Mouse (Mus musculus) testis, adult 2 months (tissue): ENCODE measurements around the gene Smc3.

ENCODE experiments used
- CTCF ChIP-seq: fragments of 200-500 bp; IDR thresholded peaks from 2 replicates; pipeline ENCODE4 v1.5.1; 2012; ENCODE audit warnings: low read depth, mild to moderate bottlenecking, inconsistent platforms, low read length, moderate library complexity; ENCODE audit not compliant: control insufficient read depth, insufficient read depth, insufficient replicate concordance
- POLR2A ChIP-seq: fragments of 200-500 bp; IDR thresholded peaks from 2 replicates; pipeline ENCODE4 v1.6.1; 2012; ENCODE audit warnings: low read depth, mild to moderate bottlenecking, inconsistent platforms, low read length, moderate library complexity; ENCODE audit not compliant: control insufficient read depth

- TF ChIP-seq CTCF (no peak), POLR2A (no peak)
Observed at GRCm38 (mm10) chr19:53650921-53651320, 50.7 kb downstream of the Smc3 start.
